Mouse (Mus musculus): ENCODE data around the gene Hspa12a. TPM values are rescaled to one million over a fixed set of nuclear protein-coding genes. Genes with fewer than 3 reads are reported as not detected.
A peak's percentile ranks its signal among the peaks of the same experiment; 100 is the strongest.
"Not testable (repeated sequence)": the region's sequence is repeated elsewhere in the genome, so short reads cannot be mapped to it uniquely, and the experiment has no call there.

Gene Hspa12a
- total RNA-seq, 1 experiment from 2014 or later = 0.81 TPM

GRCm38 (mm10) chr19:58913301-58913700 lies 30.2 kb downstream of the Hspa12a start:
- ATAC-seq (ENCODE audit: extremely low read depth, insufficient number of reproducible peaks, low FRiP score, poor library complexity, severe bottlenecking) = no peak

- ATAC-seq (ENCODE audit: extremely low read depth, insufficient number of reproducible peaks, low FRiP score, poor library complexity, severe bottlenecking) = peak; percentile 31; the same call in 1 of the 2 replicates
Observed at GRCm38 (mm10) chr19:58911386-58911785, 32.1 kb downstream of the Hspa12a start.

GRCm38 (mm10) chr19:58910941-58911368 lies 32.5 kb downstream of the Hspa12a start:
- ATAC-seq (ENCODE audit: extremely low read depth, insufficient number of reproducible peaks, low FRiP score, poor library complexity, severe bottlenecking) = peak; percentile 13; the same call in 1 of the 2 replicates

- no peak for ATAC-seq (ENCODE audit: extremely low read depth, insufficient number of reproducible peaks, low FRiP score, poor library complexity, severe bottlenecking)
Observed at GRCm38 (mm10) chr19:58908018-58908417, 35.4 kb downstream of the Hspa12a start.

GRCm38 (mm10) chr19:58906685-58907084 lies 36.8 kb downstream of the Hspa12a start:
- ATAC-seq (ENCODE audit: extremely low read depth, insufficient number of reproducible peaks, low FRiP score, poor library complexity, severe bottlenecking) = no peak

- peak; percentile 68; the same call in 1 of the 2 replicates for ATAC-seq (ENCODE audit: extremely low read depth, insufficient number of reproducible peaks, low FRiP score, poor library complexity, severe bottlenecking)
Observed at GRCm38 (mm10) chr19:58903899-58904327, 39.5 kb downstream of the Hspa12a start.

- ATAC-seq (ENCODE audit: extremely low read depth, insufficient number of reproducible peaks, low FRiP score, poor library complexity, severe bottlenecking) = no peak
Observed at GRCm38 (mm10) chr19:58903079-58903898, 40.2 kb downstream of the Hspa12a start.

GRCm38 (mm10) chr19:58900471-58900870 lies 43.0 kb downstream of the Hspa12a start:
- not testable (repeated sequence) for ATAC-seq (ENCODE audit: extremely low read depth, insufficient number of reproducible peaks, low FRiP score, poor library complexity, severe bottlenecking)

GRCm38 (mm10) chr19:58896216-58896615 lies 47.2 kb downstream of the Hspa12a start:
- ATAC-seq (ENCODE audit: extremely low read depth, insufficient number of reproducible peaks, low FRiP score, poor library complexity, severe bottlenecking) = no peak

GRCm38 (mm10) chr19:58889306-58890038 lies 54.0 kb downstream of the Hspa12a start:
- ATAC-seq (ENCODE audit: extremely low read depth, insufficient number of reproducible peaks, low FRiP score, poor library complexity, severe bottlenecking) = no peak

GRCm38 (mm10) chr19:58886467-58886866 lies 57.0 kb downstream of the Hspa12a start:
- ATAC-seq (ENCODE audit: extremely low read depth, insufficient number of reproducible peaks, low FRiP score, poor library complexity, severe bottlenecking) = no peak

- no peak for ATAC-seq (ENCODE audit: extremely low read depth, insufficient number of reproducible peaks, low FRiP score, poor library complexity, severe bottlenecking)
Observed at GRCm38 (mm10) chr19:58883451-58883850, 60.0 kb downstream of the Hspa12a start.

GRCm38 (mm10) chr19:58882336-58882735 lies 61.1 kb downstream of the Hspa12a start:
- ATAC-seq (ENCODE audit: extremely low read depth, insufficient number of reproducible peaks, low FRiP score, poor library complexity, severe bottlenecking) = no peak

GRCm38 (mm10) chr19:58879330-58879957 lies 64.0 kb downstream of the Hspa12a start:
- no peak for ATAC-seq (ENCODE audit: extremely low read depth, insufficient number of reproducible peaks, low FRiP score, poor library complexity, severe bottlenecking)

- ATAC-seq (ENCODE audit: extremely low read depth, insufficient number of reproducible peaks, low FRiP score, poor library complexity, severe bottlenecking) = no peak
Observed at GRCm38 (mm10) chr19:58878560-58878959, 64.9 kb downstream of the Hspa12a start.

GRCm38 (mm10) chr19:58873536-58873935 lies 69.9 kb downstream of the Hspa12a start:
- no peak for ATAC-seq (ENCODE audit: extremely low read depth, insufficient number of reproducible peaks, low FRiP score, poor library complexity, severe bottlenecking)

- ATAC-seq (ENCODE audit: extremely low read depth, insufficient number of reproducible peaks, low FRiP score, poor library complexity, severe bottlenecking) = no peak
Observed at GRCm38 (mm10) chr19:58872381-58873259, 70.8 kb downstream of the Hspa12a start.

GRCm38 (mm10) chr19:58871878-58872277 lies 71.6 kb downstream of the Hspa12a start:
- ATAC-seq (ENCODE audit: extremely low read depth, insufficient number of reproducible peaks, low FRiP score, poor library complexity, severe bottlenecking) = no peak

- no peak for ATAC-seq (ENCODE audit: extremely low read depth, insufficient number of reproducible peaks, low FRiP score, poor library complexity, severe bottlenecking)
Observed at GRCm38 (mm10) chr19:58866651-58867050, 76.8 kb downstream of the Hspa12a start.
